Mouse (Mus musculus): ENCODE measurements at regions not wholly inside any gene's neighbourhood (a gene's known extent, or its start where the extent isn't known, plus 50 kb on each side); places are given as distances from the start of the nearest gene placed in this dataset.

DNA sequence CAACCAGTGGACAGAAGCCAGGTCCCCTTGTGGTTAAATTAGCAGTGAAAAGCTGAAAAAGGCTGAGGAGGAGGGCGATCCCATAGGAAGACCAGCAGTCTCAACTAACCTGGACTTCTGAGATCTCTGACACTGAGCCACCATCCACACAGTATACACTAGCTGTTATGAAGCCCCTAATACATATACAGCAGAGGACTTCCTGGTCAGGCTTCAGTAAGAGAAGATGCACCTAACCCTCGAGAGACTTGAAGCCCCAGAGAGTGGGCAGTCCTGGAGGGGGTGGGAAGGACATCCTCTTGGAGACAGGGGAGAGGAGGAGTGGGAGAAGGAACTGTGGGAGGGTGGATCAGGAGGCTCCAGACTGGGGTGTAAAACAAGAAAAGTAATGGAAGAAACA, 397.9 kb downstream of the Rpl36a-ps1 start:
- Histone ChIP-seq H3K36me3 (ENCODE audit: control insufficient read depth, insufficient read depth, low read length) (no peaks in the 10 kb centered on the region), H3K4me2 (ENCODE audit: low read depth, low read length) (no peak overlapping the region), H3K27ac (ENCODE audit: low read depth, low read length) (no peak overlapping the region), H3K4me3 (ENCODE audit: low read depth, low read length) (no peak overlapping the region), H3K27me3 (ENCODE audit: control insufficient read depth, insufficient read depth, low read length) (no peaks in the 10 kb centered on the region), H3K9me3 (ENCODE audit: control insufficient read depth, low read length) (no peaks in the 10 kb centered on the region), H3K4me1 (ENCODE audit: control insufficient read depth, insufficient read depth, low read length) (no peaks in the 10 kb centered on the region), H3K9ac (replicated peaks; ENCODE audit: low read depth, low read length) (no peak overlapping the region)
- 92% methylated on average over 2 of the region's 2 CpGs for WGBS
- no peak for ATAC-seq (ENCODE audit: low read depth)

DNA sequence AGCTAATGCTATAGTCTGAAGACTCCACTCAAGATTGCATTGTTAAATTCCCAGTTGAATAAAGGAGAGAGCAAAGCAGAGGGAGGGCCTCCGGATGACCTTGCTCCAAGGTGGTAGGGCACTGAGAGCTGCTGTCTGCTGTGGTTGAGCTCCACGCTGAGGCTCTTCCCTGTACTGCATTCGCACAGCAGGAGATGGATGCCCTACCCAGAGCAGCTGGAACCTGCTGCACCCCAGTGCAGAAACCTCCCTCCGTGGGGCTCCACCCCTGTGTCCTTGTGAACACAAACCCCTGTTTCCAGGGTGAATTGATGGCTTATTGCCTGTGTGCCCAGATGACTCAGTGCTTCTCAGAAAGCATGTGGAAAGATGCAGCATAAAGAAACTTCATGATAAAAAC, 404.3 kb downstream of the Rpl36a-ps1 start:
- Histone ChIP-seq H3K9me3 (ENCODE audit: control insufficient read depth, low read length) (no peaks in the 10 kb centered on the region), H3K9ac (replicated peaks; ENCODE audit: low read depth, low read length) (no peak overlapping the region), H3K36me3 (ENCODE audit: control insufficient read depth, insufficient read depth, low read length) (no peaks in the 10 kb centered on the region), H3K4me2 (ENCODE audit: low read depth, low read length) (no peak overlapping the region), H3K4me1 (ENCODE audit: control insufficient read depth, insufficient read depth, low read length) (no peaks in the 10 kb centered on the region), H3K27ac (ENCODE audit: low read depth, low read length) (no peak overlapping the region), H3K4me3 (ENCODE audit: low read depth, low read length) (no peak overlapping the region), H3K27me3 (ENCODE audit: control insufficient read depth, insufficient read depth, low read length) (no peaks in the 10 kb centered on the region)
- WGBS = 5% methylated on average over 4 of the region's 4 CpGs
- peak; percentile 83; the same call in 1 of the 2 replicates for ATAC-seq (ENCODE audit: low read depth)

DNA sequence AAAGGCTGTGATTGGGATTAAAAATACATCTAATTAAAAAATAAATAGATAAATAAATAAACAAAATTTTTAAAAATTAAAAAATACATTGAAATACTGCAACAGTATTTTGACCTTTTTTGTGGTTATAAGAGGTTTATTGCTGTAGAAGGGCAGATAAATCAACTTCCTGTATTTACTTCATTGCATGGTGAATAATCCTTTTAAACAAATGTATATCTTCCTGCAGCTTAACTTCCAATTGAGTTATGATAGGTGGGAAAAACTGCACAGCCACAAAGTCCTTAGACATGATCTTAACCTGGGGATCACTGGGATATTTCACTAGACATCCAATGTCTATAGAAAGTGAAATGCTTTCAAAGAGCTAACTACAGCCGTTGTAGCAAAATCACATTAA, 402.1 kb upstream of the Dach1 start:
- Histone ChIP-seq H3K9me3 (ENCODE audit: control insufficient read depth, low read length) (no peaks in the 10 kb centered on the region), H3K9ac (replicated peaks; ENCODE audit: low read depth, low read length) (no peak overlapping the region), H3K4me1 (ENCODE audit: control insufficient read depth, insufficient read depth, low read length) (no peaks in the 10 kb centered on the region), H3K4me2 (ENCODE audit: low read depth, low read length) (no peak overlapping the region), H3K27me3 (ENCODE audit: control insufficient read depth, insufficient read depth, low read length) (no peaks in the 10 kb centered on the region), H3K36me3 (ENCODE audit: control insufficient read depth, insufficient read depth, low read length) (no peaks in the 10 kb centered on the region), H3K4me3 (ENCODE audit: low read depth, low read length) (no peak overlapping the region), H3K27ac (ENCODE audit: low read depth, low read length) (no peak overlapping the region)
- no peak for ATAC-seq (ENCODE audit: low read depth)
- WGBS = 93% methylated on average over 1 of the region's 1 CpGs

DNA sequence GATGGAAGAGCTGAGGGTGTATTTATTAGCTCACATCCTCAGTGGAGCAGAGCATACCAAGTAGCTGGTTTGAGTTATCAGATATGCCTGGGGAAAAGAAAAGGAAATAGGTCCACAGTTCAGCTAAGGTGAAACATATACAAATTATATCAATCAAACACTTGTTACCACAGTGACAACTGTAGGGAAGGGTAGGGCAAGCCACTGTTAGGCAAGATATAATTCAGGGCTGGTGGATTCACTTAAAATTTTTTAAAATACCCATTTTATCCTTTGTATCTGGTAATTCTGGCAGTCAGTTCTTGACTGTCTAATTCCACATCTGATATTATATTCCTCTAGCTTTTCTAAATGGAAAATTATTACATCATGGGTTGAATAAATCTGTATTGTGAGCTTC, 392.4 kb upstream of the Dach1 start:
- Histone ChIP-seq H3K36me3 (ENCODE audit: control insufficient read depth, insufficient read depth, low read length) (no peaks in the 10 kb centered on the region), H3K27me3 (ENCODE audit: control insufficient read depth, insufficient read depth, low read length) (no peaks in the 10 kb centered on the region), H3K9ac (replicated peaks; ENCODE audit: low read depth, low read length) (no peak overlapping the region), H3K4me2 (ENCODE audit: low read depth, low read length) (no peak overlapping the region), H3K4me3 (ENCODE audit: low read depth, low read length) (no peak overlapping the region), H3K4me1 (ENCODE audit: control insufficient read depth, insufficient read depth, low read length) (no peaks in the 10 kb centered on the region), H3K9me3 (ENCODE audit: control insufficient read depth, low read length) (no peaks in the 10 kb centered on the region), H3K27ac (ENCODE audit: low read depth, low read length) (no peak overlapping the region)
- no peak for ATAC-seq (ENCODE audit: low read depth)

DNA sequence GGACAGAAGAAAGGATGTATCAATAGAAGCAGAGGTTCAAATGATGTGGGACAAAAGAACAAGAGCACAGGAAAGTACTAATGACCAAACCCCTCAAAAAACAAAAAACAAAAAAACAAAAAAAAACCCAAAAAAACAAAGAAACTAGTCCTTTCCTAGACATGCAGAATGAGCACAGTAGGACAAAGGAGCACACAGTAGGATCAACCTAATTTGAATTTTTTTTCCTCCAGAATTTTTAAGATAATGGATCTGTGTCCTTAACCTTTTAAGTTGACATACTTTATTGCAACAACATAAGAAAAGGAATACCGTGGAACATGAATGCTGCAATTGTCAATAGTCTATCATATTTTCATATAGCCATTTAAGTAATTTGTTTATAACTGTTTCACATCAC, 370.2 kb upstream of the Dach1 start:
- Histone ChIP-seq H3K4me3 (ENCODE audit: low read depth, low read length) (no peak overlapping the region), H3K9ac (replicated peaks; ENCODE audit: low read depth, low read length) (no peak overlapping the region), H3K4me2 (ENCODE audit: low read depth, low read length) (no peak overlapping the region), H3K27me3 (ENCODE audit: control insufficient read depth, insufficient read depth, low read length) (no peaks in the 10 kb centered on the region), H3K36me3 (ENCODE audit: control insufficient read depth, insufficient read depth, low read length) (no peaks in the 10 kb centered on the region), H3K27ac (ENCODE audit: low read depth, low read length) (no peak overlapping the region), H3K4me1 (ENCODE audit: control insufficient read depth, insufficient read depth, low read length) (no peaks in the 10 kb centered on the region), H3K9me3 (ENCODE audit: control insufficient read depth, low read length) (no peaks in the 10 kb centered on the region)
- WGBS = 96% methylated on average over 1 of the region's 1 CpGs
- ATAC-seq (ENCODE audit: low read depth) = no peak

DNA sequence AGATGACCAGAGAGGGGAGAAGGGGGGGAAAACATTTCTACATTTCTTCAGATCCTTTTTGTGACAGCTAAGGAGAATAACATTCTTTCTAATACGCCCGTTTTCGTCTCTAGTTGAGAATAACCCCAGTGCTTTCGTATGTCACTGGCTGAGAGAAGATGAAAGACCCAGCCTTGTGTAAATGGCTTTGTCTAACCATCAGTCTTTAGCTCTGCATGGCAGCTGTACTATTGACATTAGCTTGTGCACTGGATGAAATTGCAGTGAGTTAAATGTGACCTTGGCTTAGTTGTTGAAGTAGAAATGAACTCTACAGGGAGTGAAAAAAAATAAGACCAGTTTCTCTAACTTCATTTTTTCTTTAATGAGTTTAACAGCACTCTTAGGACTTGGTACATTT, 368.7 kb upstream of the Dach1 start:
- Histone ChIP-seq H3K4me1 (ENCODE audit: control insufficient read depth, insufficient read depth, low read length) (no peaks in the 10 kb centered on the region), H3K9me3 (ENCODE audit: control insufficient read depth, low read length) (no peaks in the 10 kb centered on the region), H3K36me3 (ENCODE audit: control insufficient read depth, insufficient read depth, low read length) (no peaks in the 10 kb centered on the region), H3K27me3 (ENCODE audit: control insufficient read depth, insufficient read depth, low read length) (no peaks in the 10 kb centered on the region), H3K4me2 (ENCODE audit: low read depth, low read length) (no peak overlapping the region), H3K9ac (replicated peaks; ENCODE audit: low read depth, low read length) (no peak overlapping the region), H3K27ac (ENCODE audit: low read depth, low read length) (no peak overlapping the region), H3K4me3 (ENCODE audit: low read depth, low read length) (no peak overlapping the region)
- 16% methylated on average over 4 of the region's 4 CpGs for WGBS
- ATAC-seq (ENCODE audit: low read depth) = no peak

DNA sequence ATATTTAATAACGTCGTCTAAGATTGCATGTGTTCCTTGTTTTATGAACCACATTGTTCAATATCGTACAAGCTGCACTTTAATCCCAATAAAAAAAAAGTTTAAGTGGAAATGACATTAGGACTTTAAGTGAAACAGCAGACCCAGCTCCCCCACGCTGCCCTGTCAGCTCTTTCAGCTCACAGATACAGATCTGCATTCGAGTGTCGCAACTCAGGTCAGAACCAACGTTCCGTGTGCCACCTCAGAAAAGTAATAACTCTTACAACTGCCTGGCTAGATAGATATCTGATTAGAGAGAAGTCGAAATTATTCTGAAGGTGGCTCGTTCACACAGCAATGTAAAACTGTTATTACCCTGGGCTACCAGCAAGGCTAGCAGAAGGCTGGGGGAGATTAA, 364.0 kb upstream of the Dach1 start:
- H3K27me3 ChIP-seq (ENCODE audit: control insufficient read depth, insufficient read depth, low read length) = no peaks in the 10 kb centered on the region
- no peak overlapping the region for H3K9ac ChIP-seq (replicated peaks; ENCODE audit: low read depth, low read length)
- H3K4me2 ChIP-seq (ENCODE audit: low read depth, low read length) = no peak overlapping the region
- WGBS = 60% methylated on average over 10 of the region's 10 CpGs
- no peak overlapping the region for H3K27ac ChIP-seq (ENCODE audit: low read depth, low read length)
- no peaks in the 10 kb centered on the region for H3K9me3 ChIP-seq (ENCODE audit: control insufficient read depth, low read length)
- no peaks in the 10 kb centered on the region for H3K4me1 ChIP-seq (ENCODE audit: control insufficient read depth, insufficient read depth, low read length)
- H3K4me3 ChIP-seq (ENCODE audit: low read depth, low read length) = no peak overlapping the region
- ATAC-seq (ENCODE audit: low read depth) = no peak
- H3K36me3 ChIP-seq (ENCODE audit: control insufficient read depth, insufficient read depth, low read length) = no peaks in the 10 kb centered on the region

DNA sequence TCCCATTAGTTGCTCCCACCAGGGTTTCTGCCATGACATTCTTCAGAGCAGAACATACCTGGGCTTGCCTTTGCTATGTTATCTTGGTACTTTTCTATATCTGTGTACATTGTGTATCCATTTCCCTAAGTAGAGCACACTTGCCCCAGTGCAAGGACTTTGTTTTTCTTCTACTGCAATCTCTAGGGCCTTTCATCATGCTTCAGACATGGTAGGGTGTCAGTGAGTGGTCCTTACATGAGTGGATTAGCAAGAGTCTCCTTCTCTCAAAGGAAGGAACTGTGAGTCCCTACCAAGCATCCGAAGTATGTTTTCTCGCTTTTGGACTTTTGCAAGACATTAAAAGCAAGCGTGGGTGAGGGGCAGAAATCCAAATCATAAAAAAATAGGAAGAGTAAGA, 351.4 kb upstream of the Dach1 start:
- Histone ChIP-seq H3K27ac (ENCODE audit: low read depth, low read length) (no peak overlapping the region), H3K4me2 (ENCODE audit: low read depth, low read length) (no peak overlapping the region), H3K4me1 (ENCODE audit: control insufficient read depth, insufficient read depth, low read length) (no peaks in the 10 kb centered on the region), H3K9ac (replicated peaks; ENCODE audit: low read depth, low read length) (no peak overlapping the region), H3K27me3 (ENCODE audit: control insufficient read depth, insufficient read depth, low read length) (no peaks in the 10 kb centered on the region), H3K9me3 (ENCODE audit: control insufficient read depth, low read length) (no peaks in the 10 kb centered on the region), H3K4me3 (ENCODE audit: low read depth, low read length) (no peak overlapping the region), H3K36me3 (ENCODE audit: control insufficient read depth, insufficient read depth, low read length) (no peaks in the 10 kb centered on the region)
- no peak for ATAC-seq (ENCODE audit: low read depth)
- 95% methylated on average over 3 of the region's 3 CpGs for WGBS

DNA sequence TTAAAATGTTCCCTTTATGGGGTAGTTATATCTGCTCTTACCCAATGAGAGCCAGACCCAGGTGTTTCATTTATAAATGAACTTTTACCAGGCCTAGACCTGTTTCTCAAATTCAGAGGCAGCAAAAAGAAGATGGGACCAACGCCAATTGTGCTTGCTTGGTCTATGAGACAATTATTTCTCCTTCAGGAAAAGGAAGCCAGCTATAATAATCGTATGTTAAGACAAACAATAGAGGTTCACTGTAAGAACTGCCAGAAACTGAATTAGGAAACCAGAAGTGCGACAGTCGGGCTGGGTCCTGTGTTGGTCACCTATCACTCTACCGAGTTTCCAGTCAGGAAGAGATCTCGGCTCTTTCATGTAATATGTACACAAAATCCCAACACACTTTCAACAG, 335.8 kb upstream of the Dach1 start:
- Histone ChIP-seq H3K9ac (replicated peaks; ENCODE audit: low read depth, low read length) (no peak overlapping the region), H3K27ac (ENCODE audit: low read depth, low read length) (no peak overlapping the region), H3K4me1 (ENCODE audit: control insufficient read depth, insufficient read depth, low read length) (no peaks in the 10 kb centered on the region), H3K36me3 (ENCODE audit: control insufficient read depth, insufficient read depth, low read length) (no peaks in the 10 kb centered on the region), H3K4me3 (ENCODE audit: low read depth, low read length) (no peak overlapping the region), H3K9me3 (ENCODE audit: control insufficient read depth, low read length) (no peaks in the 10 kb centered on the region), H3K27me3 (ENCODE audit: control insufficient read depth, insufficient read depth, low read length) (no peaks in the 10 kb centered on the region), H3K4me2 (ENCODE audit: low read depth, low read length) (no peak overlapping the region)
- no peak for ATAC-seq (ENCODE audit: low read depth)
- WGBS = 83% methylated on average over 6 of the region's 6 CpGs

DNA sequence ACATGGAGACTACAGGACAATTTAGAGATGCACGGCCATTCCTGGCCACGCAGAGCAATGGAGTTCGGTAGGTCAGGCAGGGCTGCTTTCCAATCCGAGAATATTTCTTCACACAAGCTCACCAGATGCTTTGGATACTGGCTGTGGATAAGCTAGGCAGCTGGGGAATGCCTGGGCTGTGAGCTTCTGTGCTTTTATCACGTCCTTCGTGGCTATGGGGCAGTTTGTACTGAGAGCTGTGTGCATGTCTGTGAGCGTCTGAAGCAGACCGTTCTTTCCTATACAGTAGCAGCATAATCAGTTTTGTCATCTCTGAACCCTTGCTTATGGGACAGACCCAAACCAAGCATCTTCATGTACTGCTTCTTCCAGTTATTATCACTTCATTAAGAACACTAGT, 307.9 kb upstream of the Dach1 start:
- no peak for ATAC-seq (ENCODE audit: low read depth)
- 87% methylated on average over 8 of the region's 8 CpGs for WGBS

More for the DNA sequence above, 307.9 kb upstream of the Dach1 start:
- no peaks in the 10 kb centered on the region for H3K4me1 ChIP-seq (ENCODE audit: control insufficient read depth, insufficient read depth, low read length)
- H3K27ac ChIP-seq (ENCODE audit: low read depth, low read length) = no peak overlapping the region
- H3K4me2 ChIP-seq (ENCODE audit: low read depth, low read length) = no peak overlapping the region
- H3K4me3 ChIP-seq (ENCODE audit: low read depth, low read length) = no peak overlapping the region
- no peaks in the 10 kb centered on the region for H3K9me3 ChIP-seq (ENCODE audit: control insufficient read depth, low read length)
- H3K9ac ChIP-seq (replicated peaks; ENCODE audit: low read depth, low read length) = no peak overlapping the region
- no peaks in the 10 kb centered on the region for H3K36me3 ChIP-seq (ENCODE audit: control insufficient read depth, insufficient read depth, low read length)
- no peaks in the 10 kb centered on the region for H3K27me3 ChIP-seq (ENCODE audit: control insufficient read depth, insufficient read depth, low read length)
